Mouse (Mus musculus) olfactory bulb, adult 2 months (tissue): ENCODE data around the gene Slc28a3. TPM values are rescaled to one million over a fixed set of nuclear protein-coding genes. Genes with fewer than 3 reads are reported as not detected.
A peak's percentile ranks its signal among the peaks of the same experiment; 100 is the strongest.

Experiments used
- H3K27ac ChIP-seq: fragments of 200-500 bp; 2 replicates; pipeline ENCODE4 v1.5.1; 2012; ENCODE audit warnings: low read depth, low read length; ENCODE audit not compliant: insufficient read depth
- H3K4me1 ChIP-seq: fragments of 200-500 bp; 2 replicates; pipeline ENCODE4 v1.6.1; 2012; ENCODE audit warnings: low read length; ENCODE audit not compliant: control insufficient read depth, insufficient read depth
- H3K4me3 ChIP-seq: fragments of 200-500 bp; 2 replicates; pipeline ENCODE4 v1.5.1; 2012; ENCODE audit warnings: mild to moderate bottlenecking, low read depth, low read length, moderate library complexity; ENCODE audit not compliant: insufficient read depth
- CTCF ChIP-seq: fragments of 200-500 bp; IDR thresholded peaks from 2 replicates; pipeline ENCODE4 v1.5.1; 2012; ENCODE audit warnings: low read depth, mild to moderate bottlenecking, low read length, moderate library complexity; ENCODE audit not compliant: insufficient read depth
- POLR2A ChIP-seq: fragments of 200-500 bp; IDR thresholded peaks from 2 replicates; pipeline ENCODE4 v1.6.1; 2012; ENCODE audit warnings: mild to moderate bottlenecking, low read depth, low read length, moderate library complexity; ENCODE audit not compliant: insufficient read depth
- WGBS: fragments of 180-500 bp; shearing (Covaris S2); methylation state at CpG from one replicate; pipeline ENCODE4 v1.1.7; 2018; 5-methylcytosine and 5-hydroxymethylcytosine counted together
- polyA plus RNA-seq: library from polyadenylated mRNA; stranded (reverse); fragments of >200 nt; gene quantifications from 2 replicates; pipeline ENCODE4 v1.2.4, GENCODE M21; 2012; ENCODE audit warnings: low replicate concordance; ENCODE audit not compliant: missing spikeins, insufficient read depth, insufficient read length

The Slc28a3 gene
- polyA plus RNA-seq, result not detected in 2 replicates

- no peaks in the 10 kb centered on the region for H3K4me1 ChIP-seq
- no peak within 1 kb of the TSS for H3K27ac ChIP-seq
- WGBS, result 28% methylated on average over 12 of the region's 12 CpGs
- H3K4me3 ChIP-seq, result no peak within 1 kb of the TSS
- TF ChIP-seq POLR2A, result no peak
Measured at GRCm38 (mm10) chr13:58610716-58611115, at the start of gene Slc28a3. TSS of gene Slc28a3 (minus strand) at chr13:58610877.

GRCm38 (mm10) chr13:58657987-58658386, 47.3 kb upstream of the Slc28a3 start:
- no peak for TF ChIP-seq CTCF
- TF ChIP-seq POLR2A, result no peak
- Histone ChIP-seq H3K27ac (no peak overlapping the region), H3K4me1 (no peaks in the 10 kb centered on the region), H3K4me3 (no peak overlapping the region)
- 35% methylated on average over 9 of the region's 9 CpGs for WGBS

GRCm38 (mm10) chr13:58656885-58657284, 46.2 kb upstream of the Slc28a3 start:
- 78% methylated on average over 3 of the region's 3 CpGs for WGBS
- H3K27ac ChIP-seq, result no peak overlapping the region
- H3K4me1 ChIP-seq, result no peaks in the 10 kb centered on the region
- no peak overlapping the region for H3K4me3 ChIP-seq
- no peak for TF ChIP-seq POLR2A
- no peak for TF ChIP-seq CTCF

- H3K27ac ChIP-seq, result no peak overlapping the region
- no peak for TF ChIP-seq POLR2A
- TF ChIP-seq CTCF, result no peak
- no peak overlapping the region for H3K4me3 ChIP-seq
- no peaks in the 10 kb centered on the region for H3K4me1 ChIP-seq
- 82% methylated on average over 10 of the region's 10 CpGs for WGBS
Measured at GRCm38 (mm10) chr13:58655552-58655951, 44.9 kb upstream of the Slc28a3 start.

- 12% methylated on average over 6 of the region's 6 CpGs for WGBS
- H3K4me3 ChIP-seq, result no peak overlapping the region
- TF ChIP-seq POLR2A (no peak), CTCF (peak; percentile 68)
Measured at GRCm38 (mm10) chr13:58640330-58640729, 29.7 kb upstream of the Slc28a3 start.

GRCm38 (mm10) chr13:58638950-58639349, 28.3 kb upstream of the Slc28a3 start:
- WGBS, result 19% methylated on average over 4 of the region's 4 CpGs
- TF ChIP-seq CTCF, result no peak
- TF ChIP-seq POLR2A, result no peak
- Histone ChIP-seq H3K4me1 (no peaks in the 10 kb centered on the region), H3K27ac (no peak overlapping the region), H3K4me3 (no peak overlapping the region)

More at GRCm38 (mm10) chr13:58640330-58640729, 29.7 kb upstream of the Slc28a3 start:
- Histone ChIP-seq H3K27ac (no peak overlapping the region), H3K4me1 (no peaks in the 10 kb centered on the region)

GRCm38 (mm10) chr13:58637360-58638002, 26.8 kb upstream of the Slc28a3 start:
- peak; percentile 77 for TF ChIP-seq CTCF
- no peak for TF ChIP-seq POLR2A
- H3K4me1 ChIP-seq, result no peaks in the 10 kb centered on the region
- no peak overlapping the region for H3K4me3 ChIP-seq
- WGBS, result 9% methylated on average over 13 of the region's 13 CpGs
- H3K27ac ChIP-seq, result no peak overlapping the region

- TF ChIP-seq CTCF (no peak), POLR2A (no peak)
- WGBS, result 57% methylated on average over 4 of the region's 4 CpGs
- Histone ChIP-seq H3K4me1 (no peaks in the 10 kb centered on the region), H3K4me3 (no peak overlapping the region), H3K27ac (no peak overlapping the region)
Measured at GRCm38 (mm10) chr13:58633887-58634286, 23.2 kb upstream of the Slc28a3 start.

- no peak for TF ChIP-seq CTCF
- no peak for TF ChIP-seq POLR2A
- H3K4me1 ChIP-seq, result no peaks in the 10 kb centered on the region
- H3K27ac ChIP-seq, result no peak overlapping the region
- WGBS, result 69% methylated on average over 10 of the region's 10 CpGs
- no peak overlapping the region for H3K4me3 ChIP-seq
Measured at GRCm38 (mm10) chr13:58630756-58631155, 20.1 kb upstream of the Slc28a3 start.

- Histone ChIP-seq H3K27ac (no peak overlapping the region), H3K4me1 (no peaks in the 10 kb centered on the region), H3K4me3 (no peak overlapping the region)
- TF ChIP-seq CTCF (no peak), POLR2A (no peak)
- 35% methylated on average over 13 of the region's 13 CpGs for WGBS
Measured at GRCm38 (mm10) chr13:58629365-58630050, 18.8 kb upstream of the Slc28a3 start.
